Mouse (Mus musculus) MN1 (cell line): ENCODE results near the gene Olfr154.
"Not testable (repeated sequence)": the region's sequence is repeated elsewhere in the genome, so short reads cannot be mapped to it uniquely, and the experiment has no call there.

ENCODE experiments used
- DNase-seq: peaks from one replicate; pipeline ENCODE4 v3.0.0-alpha.2; 2016; ENCODE audit warnings: low spot score

The Olfr154 gene

GRCm38 (mm10) chr2:85664355-85664754 is at the start of gene Olfr154:
Gene Olfr154 (minus strand): TSS chr2:85664455.
- DNase-seq, result not testable (repeated sequence)

GRCm38 (mm10) chr2:85711159-85711558 is 46.9 kb upstream of the Olfr154 start:
- no peak for DNase-seq

DNA sequence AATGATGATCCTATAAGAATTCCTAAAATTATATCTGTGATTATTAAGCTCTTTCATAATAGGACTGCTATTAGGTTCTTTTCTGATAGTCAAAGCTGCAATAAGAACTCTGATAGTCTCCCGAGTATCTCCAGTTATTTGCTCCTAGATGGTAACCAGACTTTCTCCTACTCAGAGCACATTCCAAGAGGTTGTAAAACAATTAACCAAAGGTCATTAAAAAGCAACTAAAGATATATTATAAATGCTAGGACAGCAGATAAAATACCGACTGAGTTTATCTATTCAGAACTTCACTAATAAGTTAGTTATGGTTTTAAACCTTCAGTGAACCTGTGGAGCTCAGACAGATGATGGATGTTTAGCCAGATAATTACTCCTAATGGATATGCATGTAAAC is 46.4 kb upstream of the Olfr154 start:
- not testable (repeated sequence) for DNase-seq

- DNase-seq, result no peak
These were observed 24.9 kb upstream of the Olfr154 start, which contains the start of gene Olfr1008 for GRCm38 (mm10) chr2:85689131-85689530. Gene Olfr1008 (plus strand): TSS chr2:85689431.

DNA sequence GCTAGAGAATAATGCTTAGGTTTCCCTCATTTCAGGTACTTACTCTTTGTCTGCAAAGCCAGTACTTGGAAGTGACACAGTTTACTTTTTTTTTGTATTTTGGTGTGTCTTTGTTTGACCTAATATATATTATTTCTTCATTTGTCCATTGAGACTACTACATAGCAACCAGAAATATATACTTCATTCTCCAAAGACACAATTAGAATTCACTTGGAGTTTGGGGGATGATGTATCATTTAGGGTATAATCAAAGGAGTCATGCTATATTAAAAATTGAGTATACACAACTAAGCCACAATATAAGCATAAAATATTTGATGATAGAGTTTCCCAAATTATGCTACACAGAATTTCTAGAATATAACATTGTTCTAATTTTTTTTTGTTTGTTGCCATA is 14.4 kb upstream of the Olfr154 start, which contains the start of gene Olfr1006:
Gene Olfr1006, minus strand, starts transcription at position 101 of the 400 bp plus-strand sequence.
- no peak for DNase-seq

DNA sequence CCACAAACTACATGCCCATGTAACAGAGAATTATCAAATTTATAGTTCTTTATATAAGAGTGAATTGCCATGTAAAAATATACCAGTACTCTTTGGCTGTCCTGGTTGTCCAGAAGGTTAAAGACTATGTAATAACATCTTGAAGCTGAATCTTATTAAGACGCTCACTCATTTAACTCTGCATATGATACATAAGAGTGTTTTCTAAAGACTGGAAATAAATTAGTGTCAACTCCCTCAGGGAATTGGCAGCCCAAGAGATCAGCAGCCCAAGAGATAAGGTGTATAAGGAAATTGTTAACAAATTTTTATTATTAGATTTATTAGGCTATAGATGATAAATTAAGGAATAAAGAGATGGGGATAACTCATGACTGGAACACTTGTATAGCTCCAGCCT is 13.7 kb downstream of the Olfr154 start, which contains the start of gene Olfr1002:
Gene Olfr1002, minus strand, starts transcription at position 101 of the 400 bp plus-strand sequence.
- no peak for DNase-seq
